Mouse (Mus musculus): Measurements from ENCODE around the gene Atp8a2. TPM values are rescaled to one million over a fixed set of nuclear protein-coding genes. Genes with fewer than 3 reads are reported as not detected.
"Not testable (repeated sequence)": the region's sequence is repeated elsewhere in the genome, so short reads cannot be mapped to it uniquely, and the experiment has no call there.

The Atp8a2 gene
- polyA plus RNA-seq, 1 experiment from 2014 or later: 3.3 TPM

DNA sequence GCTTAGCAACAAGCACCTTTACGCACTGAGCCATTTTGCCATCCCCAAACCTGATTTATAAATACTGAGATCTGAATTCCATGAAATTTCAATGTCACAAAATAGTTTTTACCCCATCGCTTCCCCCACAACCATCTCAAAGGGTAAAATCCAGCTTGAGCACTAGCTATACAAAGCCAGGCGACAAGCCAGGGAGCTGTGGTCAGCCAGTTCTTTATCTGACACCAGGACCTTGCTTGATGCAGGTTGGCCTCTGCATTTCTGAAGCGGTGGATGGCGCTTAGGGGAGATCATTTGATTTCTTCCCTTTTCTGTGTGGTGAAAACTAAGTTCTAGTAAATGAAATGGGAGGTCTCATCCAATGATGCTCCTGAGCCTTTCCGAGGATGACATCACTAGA lies 564.9 kb downstream of the Atp8a2 start:
- H3K4me3 ChIP-seq: no peak overlapping the region
- no peaks in the 10 kb centered on the region for H3K36me3 ChIP-seq
- WGBS (ENCODE audit: insufficient replicate concordance): 62% methylated on average over 6 of the region's 6 CpGs
- ATAC-seq: no peak
- H3K27ac ChIP-seq: no peak overlapping the region
- H3K4me2 ChIP-seq: no peak overlapping the region
- no peak overlapping the region for H3K9ac ChIP-seq
- H3K4me1 ChIP-seq: no peaks in the 10 kb centered on the region
- H3K9me3 ChIP-seq (replicated peaks): no peaks in the 10 kb centered on the region
- peaks cover 12% of the 10 kb centered on the region for H3K27me3 ChIP-seq (replicated peaks)

DNA sequence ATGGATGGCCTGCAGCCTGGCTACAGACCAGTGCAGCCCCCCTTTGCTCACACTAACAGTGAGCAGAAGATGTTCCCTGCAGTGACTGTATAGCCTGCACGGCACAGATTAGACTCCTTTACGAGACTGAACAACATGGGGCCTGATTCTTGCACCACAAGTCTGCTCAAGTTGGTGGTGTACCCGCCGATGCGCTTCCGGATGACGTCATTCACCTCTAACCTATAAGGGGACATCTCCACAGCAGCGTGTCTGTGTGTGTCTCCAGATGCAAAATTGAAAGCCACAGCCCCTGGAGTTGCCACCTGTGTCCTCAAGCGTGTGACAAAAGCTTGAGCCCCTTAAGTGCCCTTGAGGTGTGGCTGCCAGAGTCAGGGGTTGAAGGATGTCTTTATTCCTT lies 566.9 kb downstream of the Atp8a2 start:
- H3K4me3 ChIP-seq: no peak overlapping the region
- no peak overlapping the region for H3K27ac ChIP-seq
- 74% methylated on average over 9 of the region's 9 CpGs for WGBS (ENCODE audit: insufficient replicate concordance)
- H3K9ac ChIP-seq: no peak overlapping the region
- H3K9me3 ChIP-seq (replicated peaks): no peaks in the 10 kb centered on the region
- H3K4me2 ChIP-seq: no peak overlapping the region
- peaks cover 32% of the 10 kb centered on the region for H3K27me3 ChIP-seq (replicated peaks)
- H3K4me1 ChIP-seq: no peaks in the 10 kb centered on the region
- no peak for ATAC-seq
- H3K36me3 ChIP-seq: no peaks in the 10 kb centered on the region

DNA sequence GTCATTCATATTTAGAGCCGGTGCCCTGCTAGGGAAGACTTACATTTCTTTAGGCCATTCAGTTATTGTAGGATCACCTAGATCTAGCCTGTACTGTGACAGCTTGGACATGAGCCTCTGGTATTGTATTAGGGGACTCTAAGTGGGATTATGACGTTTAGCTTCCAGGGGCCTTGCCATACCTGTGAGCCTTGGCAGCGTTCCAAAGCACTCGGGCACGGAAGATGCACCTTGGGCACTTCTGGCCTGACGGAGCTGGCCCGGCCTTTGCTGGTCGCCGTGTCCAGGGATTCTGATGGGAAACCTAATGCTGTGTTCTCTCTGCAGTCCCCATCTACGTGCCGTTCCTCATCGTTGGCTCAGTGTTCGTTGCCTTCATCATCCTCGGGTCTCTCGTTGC lies 567.7 kb downstream of the Atp8a2 start:
- Histone ChIP-seq H3K27me3 (replicated peaks) (peaks cover 40% of the 10 kb centered on the region), H3K36me3 (no peaks in the 10 kb centered on the region), H3K9me3 (replicated peaks) (no peaks in the 10 kb centered on the region), H3K27ac (no peak overlapping the region), H3K4me1 (no peaks in the 10 kb centered on the region), H3K4me3 (no peak overlapping the region), H3K9ac (no peak overlapping the region), H3K4me2 (no peak overlapping the region)
- WGBS (ENCODE audit: insufficient replicate concordance): 83% methylated on average over 15 of the region's 15 CpGs
- ATAC-seq: no peak

DNA sequence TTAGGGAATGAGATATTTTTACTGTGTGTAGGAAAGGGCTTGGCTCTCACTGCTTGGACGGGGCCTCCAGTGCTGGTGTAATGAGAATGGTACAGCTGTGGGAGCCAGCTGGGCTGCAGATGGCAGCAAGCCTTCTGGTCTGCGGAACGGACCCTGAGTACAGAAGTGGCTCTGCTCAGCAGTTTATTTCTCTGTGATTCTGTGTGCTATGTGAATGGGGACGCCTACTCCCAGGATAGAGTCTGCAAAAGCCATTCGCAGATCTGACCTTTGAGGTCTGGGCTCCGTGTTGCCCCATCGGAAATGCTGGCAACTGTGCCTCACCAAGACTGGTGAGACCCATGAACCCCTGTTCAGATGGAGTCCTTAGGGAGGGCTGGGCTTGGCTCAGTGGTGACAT lies 569.2 kb downstream of the Atp8a2 start:
- no peaks in the 10 kb centered on the region for H3K36me3 ChIP-seq
- H3K27me3 ChIP-seq (replicated peaks): peaks cover 47% of the 10 kb centered on the region
- no peak overlapping the region for H3K27ac ChIP-seq
- no peak for ATAC-seq
- H3K9ac ChIP-seq: no peak overlapping the region
- H3K4me2 ChIP-seq: no peak overlapping the region
- no peak overlapping the region for H3K4me3 ChIP-seq
- no peaks in the 10 kb centered on the region for H3K4me1 ChIP-seq
- WGBS (ENCODE audit: insufficient replicate concordance): 62% methylated on average over 7 of the region's 7 CpGs
- no peaks in the 10 kb centered on the region for H3K9me3 ChIP-seq (replicated peaks)

DNA sequence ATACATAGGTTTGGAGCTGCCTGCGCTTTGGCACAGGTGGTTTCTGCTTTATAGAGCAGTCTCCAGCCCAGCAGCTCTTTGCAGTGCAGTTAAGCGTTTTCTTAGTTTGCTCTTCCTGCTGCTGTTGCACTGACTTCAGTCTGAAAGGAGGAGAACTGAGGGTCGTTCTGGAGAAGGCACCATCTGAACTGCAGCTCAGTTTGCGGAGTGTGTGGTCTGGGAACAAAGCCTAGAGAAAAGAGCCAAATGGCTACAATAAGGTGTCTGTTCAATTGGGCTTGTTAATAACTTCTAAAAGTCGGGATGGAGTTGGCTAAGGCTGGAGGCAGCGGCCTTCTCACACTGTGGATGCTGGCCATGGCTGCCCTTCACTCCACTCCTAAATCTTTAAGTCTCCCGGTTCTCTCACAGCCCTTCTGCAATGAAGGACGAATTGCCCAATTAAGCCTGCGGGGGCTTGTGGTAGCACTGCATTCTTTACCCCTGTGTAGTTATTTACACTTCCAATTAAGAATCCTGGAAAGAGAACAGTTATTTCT lies 569.8 kb downstream of the Atp8a2 start:
- no peak for ATAC-seq
- H3K36me3 ChIP-seq: no peaks in the 10 kb centered on the region
- no peak overlapping the region for H3K27ac ChIP-seq
- no peaks in the 10 kb centered on the region for H3K9me3 ChIP-seq (replicated peaks)
- 55% methylated on average over 9 of the region's 9 CpGs for WGBS (ENCODE audit: insufficient replicate concordance)
- 0 out of 2 replicates have a peak overlapping the region, but pooled peaks have one; percentile 67 for H3K4me2 ChIP-seq
- H3K4me1 ChIP-seq: no peaks in the 10 kb centered on the region
- no peak overlapping the region for H3K4me3 ChIP-seq
- H3K9ac ChIP-seq: no peak overlapping the region
- H3K27me3 ChIP-seq (replicated peaks): peaks cover 47% of the 10 kb centered on the region

DNA sequence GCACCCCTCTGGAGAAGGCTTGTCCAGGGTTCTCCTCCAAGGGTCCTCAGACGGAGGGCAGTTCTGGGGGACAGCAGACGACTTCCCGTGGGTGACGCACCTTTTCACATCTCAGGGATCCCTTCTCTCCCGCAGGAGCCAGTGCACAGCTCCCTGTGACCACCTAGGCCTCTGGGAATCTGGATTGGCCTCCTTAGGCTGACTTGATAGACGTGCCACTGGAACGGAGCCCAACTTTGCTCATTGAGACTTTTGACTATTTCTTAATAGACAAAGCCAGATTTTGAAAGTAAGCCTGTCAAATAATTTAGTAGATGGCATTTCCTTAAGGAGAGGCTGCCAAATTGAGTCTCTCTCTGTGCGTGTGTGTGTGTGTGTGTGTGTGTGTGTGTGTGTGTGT lies 570.3 kb downstream of the Atp8a2 start:
- no peak for ATAC-seq
- H3K4me1 ChIP-seq: no peaks in the 10 kb centered on the region
- WGBS (ENCODE audit: insufficient replicate concordance): 41% methylated on average over 8 of the region's 8 CpGs
- H3K27ac ChIP-seq: no peak overlapping the region
- peak overlapping the region; percentile 67 for H3K4me2 ChIP-seq
- H3K27me3 ChIP-seq (replicated peaks): peaks cover 47% of the 10 kb centered on the region
- H3K4me3 ChIP-seq: peak overlapping the region; percentile 55
- no peaks in the 10 kb centered on the region for H3K9me3 ChIP-seq (replicated peaks)
- no peaks in the 10 kb centered on the region for H3K36me3 ChIP-seq
- H3K9ac ChIP-seq: no peak overlapping the region

DNA sequence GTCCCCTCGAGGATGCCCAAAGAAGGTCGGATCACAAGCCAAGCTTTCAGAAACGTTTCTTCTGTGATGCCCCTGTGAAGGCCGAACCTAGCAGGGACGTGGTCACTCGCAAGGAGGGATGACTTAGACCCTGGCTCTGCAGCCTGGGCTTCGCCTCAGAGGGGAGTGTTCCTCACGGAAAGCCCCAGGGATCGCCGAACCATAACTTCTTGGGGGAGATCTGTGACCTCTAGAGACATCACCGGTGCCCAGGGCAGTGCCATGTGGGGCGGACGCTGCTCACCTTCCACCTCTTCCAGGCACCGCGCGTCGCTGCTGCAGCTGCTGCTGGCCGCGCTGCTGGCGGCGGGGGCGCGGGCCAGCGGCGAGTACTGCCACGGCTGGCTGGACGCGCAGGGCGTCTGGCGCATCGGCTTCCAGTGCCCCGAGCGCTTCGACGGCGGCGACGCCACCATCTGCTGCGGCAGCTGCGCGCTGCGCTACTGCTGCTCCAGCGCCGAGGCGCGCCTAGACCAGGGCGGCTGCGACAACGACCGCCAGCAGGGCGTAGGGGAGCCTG lies 571.1 kb downstream of the Atp8a2 start:
- Histone ChIP-seq H3K4me2 (peak overlapping the region; percentile 67), H3K4me3 (peak overlapping the region; percentile 55), H3K9me3 (replicated peaks) (no peaks in the 10 kb centered on the region), H3K36me3 (no peaks in the 10 kb centered on the region), H3K27me3 (replicated peaks) (peaks cover 47% of the 10 kb centered on the region), H3K27ac (no peak overlapping the region), H3K9ac (peak overlapping the region; percentile 38), H3K4me1 (no peaks in the 10 kb centered on the region)
- whole genome bisulfite sequencing (ENCODE audit: insufficient replicate concordance): 1% methylated on average over 51 of the region's 51 CpGs
- ATAC-seq: no peak

DNA sequence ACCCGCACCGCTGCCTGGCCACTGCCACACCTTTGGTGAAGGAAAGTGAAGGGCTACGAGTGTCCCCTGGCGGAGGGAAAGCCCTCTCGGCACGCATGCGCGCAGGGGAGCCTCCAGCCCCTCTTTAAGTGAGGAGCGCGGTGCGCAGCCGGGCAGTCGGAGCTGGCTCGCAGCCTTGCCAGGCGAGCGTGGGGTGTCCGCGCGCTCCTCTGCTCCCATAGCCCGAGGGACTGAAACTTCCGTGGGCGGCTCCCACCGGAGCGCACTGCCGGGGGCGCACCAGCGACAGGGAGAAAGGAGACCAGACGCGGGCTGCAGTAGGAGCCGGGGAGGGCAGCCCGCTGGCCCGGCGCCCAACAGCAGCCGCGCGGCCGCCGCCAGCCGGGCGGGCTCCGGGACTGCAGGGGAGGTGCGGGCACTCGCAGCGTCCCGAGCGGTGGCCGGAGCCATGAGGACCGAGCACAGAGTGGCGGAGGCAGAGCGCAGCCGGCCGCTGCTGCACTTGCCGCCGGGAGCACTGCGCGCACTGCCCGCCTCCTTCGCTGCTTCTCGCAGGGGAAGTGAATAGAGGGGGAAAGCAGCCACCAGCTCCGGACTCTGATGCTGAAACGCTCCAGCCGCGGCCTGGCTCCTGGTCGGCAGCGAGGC lies 571.7 kb downstream of the Atp8a2 start, which contains the start of gene Shisa2:
Shisa2 (plus strand) TSS at position 151 of the 648 bp plus-strand sequence.
- H3K9me3 ChIP-seq (replicated peaks): no peaks in the 10 kb centered on the region
- peak; percentile 64 for ATAC-seq
- peak within 1 kb of the TSS; percentile 55 for H3K4me3 ChIP-seq
- H3K27me3 ChIP-seq (replicated peaks): peaks cover 47% of the 10 kb centered on the region
- peak within 1 kb of the TSS; percentile 67 for H3K4me2 ChIP-seq
- no peak within 1 kb of the TSS for H3K27ac ChIP-seq
- H3K4me1 ChIP-seq: no peaks in the 10 kb centered on the region
- under 1% methylated on average over 64 of the region's 65 CpGs for WGBS (ENCODE audit: insufficient replicate concordance)
- peak within 1 kb of the TSS; percentile 38 for H3K9ac ChIP-seq
- H3K36me3 ChIP-seq: no peaks in the 10 kb centered on the region

DNA sequence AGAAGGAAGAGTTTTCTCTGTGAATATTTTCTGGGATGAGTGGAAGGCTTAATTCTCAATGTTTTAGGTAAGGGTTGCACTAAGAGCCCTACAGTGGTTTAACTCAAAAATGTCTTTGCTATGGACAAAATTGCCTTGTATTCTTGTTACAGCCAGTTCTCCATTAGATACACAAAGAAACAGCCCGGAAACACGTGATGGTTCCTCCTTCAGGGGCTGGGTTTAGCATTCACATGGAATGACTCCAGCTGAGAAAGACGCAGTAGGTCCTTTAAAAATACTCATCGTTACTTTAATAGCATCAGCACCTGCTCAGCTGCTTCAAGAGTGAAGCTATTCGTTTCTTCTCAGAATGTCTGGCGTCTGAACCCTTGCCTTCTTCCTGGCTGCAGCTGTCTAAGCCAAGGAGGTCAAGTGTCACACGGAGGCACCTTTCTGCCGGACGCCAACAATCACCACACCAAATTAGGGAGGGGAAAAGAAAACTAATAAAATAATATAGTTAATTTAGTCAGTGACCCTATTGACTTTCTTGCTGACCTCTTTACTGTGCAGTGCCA lies 572.6 kb downstream of the Atp8a2 start:
- H3K4me2 ChIP-seq: peak overlapping the region; percentile 67; the same call in 1 of the 2 replicates
- ATAC-seq: no peak
- H3K4me1 ChIP-seq: no peaks in the 10 kb centered on the region
- no peak overlapping the region for H3K4me3 ChIP-seq
- no peak overlapping the region for H3K9ac ChIP-seq
- whole genome bisulfite sequencing (ENCODE audit: insufficient replicate concordance): 46% methylated on average over 9 of the region's 9 CpGs
- no peak overlapping the region for H3K27ac ChIP-seq
- H3K36me3 ChIP-seq: no peaks in the 10 kb centered on the region
- H3K27me3 ChIP-seq (replicated peaks): peaks cover 47% of the 10 kb centered on the region
- no peaks in the 10 kb centered on the region for H3K9me3 ChIP-seq (replicated peaks)

DNA sequence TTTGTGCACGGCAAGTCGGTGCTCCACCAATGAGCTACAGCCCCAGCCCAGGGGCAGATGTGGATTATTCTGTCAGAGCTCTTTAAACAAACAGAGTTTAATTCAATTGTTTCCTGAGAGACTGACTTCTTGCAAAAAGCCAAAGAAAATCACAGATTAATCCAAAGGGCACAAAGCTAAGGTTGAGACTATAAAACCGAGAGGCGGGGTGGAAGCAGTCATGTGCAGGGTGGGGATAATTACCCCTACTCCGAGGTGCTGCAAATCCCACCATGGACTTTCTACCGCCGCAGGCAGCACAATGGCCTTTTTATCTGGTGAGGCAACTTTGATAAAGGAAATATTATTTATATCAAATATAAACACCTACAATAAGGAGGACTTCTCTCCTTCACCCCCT lies 580.2 kb downstream of the Atp8a2 start:
- H3K27me3 ChIP-seq (replicated peaks): no peaks in the 10 kb centered on the region
- no peaks in the 10 kb centered on the region for H3K9me3 ChIP-seq (replicated peaks)
- no peak for ATAC-seq
- no peaks in the 10 kb centered on the region for H3K4me1 ChIP-seq
- H3K4me2 ChIP-seq: no peak overlapping the region
- no peak overlapping the region for H3K27ac ChIP-seq
- 84% methylated on average over 7 of the region's 7 CpGs for WGBS (ENCODE audit: insufficient replicate concordance)
- no peaks in the 10 kb centered on the region for H3K36me3 ChIP-seq
- no peak overlapping the region for H3K9ac ChIP-seq
- no peak overlapping the region for H3K4me3 ChIP-seq

DNA sequence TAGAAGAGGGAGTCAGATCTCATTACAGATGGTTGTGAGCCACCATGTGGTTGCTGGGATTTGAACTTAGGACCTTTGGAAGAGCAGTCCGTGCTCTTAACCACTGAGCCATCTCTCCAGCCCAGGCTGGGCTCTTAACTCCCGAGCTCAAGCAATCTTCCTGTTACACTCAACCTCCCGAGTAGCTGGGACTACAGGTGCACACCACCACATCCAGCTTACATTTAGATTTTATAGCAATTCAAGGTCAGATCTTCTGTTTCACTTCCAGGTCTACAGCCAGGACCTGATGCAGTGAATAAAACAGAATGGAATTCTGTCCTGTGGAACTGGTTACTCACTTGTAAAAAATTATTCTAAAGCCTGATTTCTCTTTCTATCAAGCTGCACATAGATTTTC lies 582.8 kb downstream of the Atp8a2 start:
- 48% methylated on average over 3 of the region's 3 CpGs for WGBS (ENCODE audit: insufficient replicate concordance)
- not testable (repeated sequence) for ATAC-seq

DNA sequence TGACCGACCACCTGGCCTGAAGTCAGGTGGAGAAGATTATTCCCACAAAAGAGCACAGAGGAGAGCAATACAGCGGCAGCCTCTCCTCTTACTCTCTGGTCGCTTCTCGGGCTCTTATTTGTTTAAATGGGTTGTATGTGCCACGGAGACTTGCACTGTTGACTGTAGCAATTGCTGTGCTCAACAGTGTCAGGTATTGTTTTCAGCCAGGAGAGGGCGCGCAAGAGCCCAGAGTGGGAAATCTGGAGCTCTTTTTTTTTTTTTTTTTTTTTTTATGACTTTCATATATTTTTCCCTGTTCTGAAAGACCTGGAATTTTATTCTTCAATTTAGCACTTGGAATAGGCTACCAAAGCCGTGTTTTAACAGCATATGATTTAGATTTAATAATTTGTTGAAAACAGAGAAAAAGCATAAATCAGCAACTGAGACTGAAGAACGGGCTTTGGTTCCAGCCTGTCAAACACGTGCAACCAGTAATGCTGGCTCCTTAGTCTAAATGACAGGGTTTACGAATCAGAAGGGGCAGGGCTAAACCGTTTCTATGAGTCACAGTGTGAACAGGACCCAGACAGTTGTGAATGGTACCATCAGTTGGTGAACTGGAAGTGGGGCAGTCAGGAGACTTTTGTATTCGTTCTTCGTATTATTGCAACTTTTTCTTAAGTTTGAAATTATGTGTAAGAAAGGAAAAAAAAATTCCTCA lies 583.9 kb downstream of the Atp8a2 start:
- H3K9ac ChIP-seq: no peak overlapping the region
- no peak overlapping the region for H3K4me2 ChIP-seq
- no peaks in the 10 kb centered on the region for H3K4me1 ChIP-seq
- no peak overlapping the region for H3K4me3 ChIP-seq
- H3K27me3 ChIP-seq (replicated peaks): no peaks in the 10 kb centered on the region
- WGBS (ENCODE audit: insufficient replicate concordance): 42% methylated on average over 14 of the region's 14 CpGs
- no peak overlapping the region for H3K27ac ChIP-seq
- H3K9me3 ChIP-seq (replicated peaks): no peaks in the 10 kb centered on the region
- ATAC-seq: no peak
- H3K36me3 ChIP-seq: no peaks in the 10 kb centered on the region

More for the DNA sequence above, 582.8 kb downstream of the Atp8a2 start:
- not testable (repeated sequence) for H3K27ac ChIP-seq; H3K27me3 ChIP-seq (replicated peaks); H3K4me2 ChIP-seq; H3K4me3 ChIP-seq; H3K36me3 ChIP-seq; H3K9me3 ChIP-seq (replicated peaks); H3K4me1 ChIP-seq; H3K9ac ChIP-seq
